Mouse (Mus musculus) stomach, embryonic 16.5 days (tissue): ENCODE data around the gene Ano9. TPM values are rescaled to one million over a fixed set of nuclear protein-coding genes. Genes with fewer than 3 reads are reported as not detected.
A peak's percentile ranks its signal among the peaks of the same experiment; 100 is the strongest.

Experiments used
- ATAC-seq: fragments of 200-750 bp; cut with Nextera tagmentation; 2 replicates; pipeline ENCODE4 v1.8.0; 2017; ENCODE audit warnings: moderate number of reproducible peaks, moderate TSS enrichment; ENCODE audit not compliant: insufficient read depth, low FRiP score
- H3K27ac ChIP-seq: fragments of 300-500 bp; sonication (generic); 2 replicates; pipeline ENCODE4 v1.5.1; 2014; ENCODE audit warnings: low read length
- H3K27me3 ChIP-seq: fragments of 300-500 bp; sonication (generic); 2 replicates; pipeline ENCODE4 v1.6.1; 2014; ENCODE audit warnings: low read length, control low read depth, mixed read lengths; ENCODE audit not compliant: control insufficient read depth, insufficient read depth
- H3K36me3 ChIP-seq: fragments of 300-500 bp; sonication (generic); 2 replicates; pipeline ENCODE4 v1.6.1; 2014; ENCODE audit warnings: low read length; ENCODE audit not compliant: control insufficient read depth, insufficient read depth
- H3K4me1 ChIP-seq: fragments of 300-500 bp; sonication (generic); 2 replicates; pipeline ENCODE4 v1.6.1; 2014; ENCODE audit warnings: low read length, control low read depth, mixed read lengths; ENCODE audit not compliant: control insufficient read depth, insufficient read depth
- H3K4me2 ChIP-seq: fragments of 300-500 bp; sonication (generic); 2 replicates; pipeline ENCODE4 v1.6.1; 2014; ENCODE audit warnings: low read depth, low read length, mixed read lengths
- H3K4me3 ChIP-seq: fragments of 300-500 bp; sonication (generic); replicated peaks from 2 replicates; pipeline ENCODE4 v1.5.1; 2014; ENCODE audit warnings: mild to moderate bottlenecking, low read length
- H3K9ac ChIP-seq: fragments of 300-500 bp; sonication (generic); 2 replicates; pipeline ENCODE4 v1.6.1; 2014; ENCODE audit warnings: low read length
- H3K9me3 ChIP-seq: fragments of 300-500 bp; sonication (generic); replicated peaks from 2 replicates; pipeline ENCODE4 v1.6.1; 2016; ENCODE audit warnings: low read length, control low read depth; ENCODE audit not compliant: control insufficient read depth
- WGBS: fragments of 180-500 bp; shearing (Covaris S2); extraction: QIAGEN DNeasy Blood & Tissue Kit; methylation state at CpG from one replicate; pipeline ENCODE4 v1.1.7; 2014; 5-methylcytosine and 5-hydroxymethylcytosine counted together
- polyA plus RNA-seq: library from polyadenylated mRNA; unstranded; fragments of >200 nt; fragmentation: Nextera tagmentation; extraction: Ambion mirVana; gene quantifications from 2 replicates; pipeline ENCODE4 v1.2.1, GENCODE M21; 2015

The Ano9 gene
- polyA plus RNA-seq, 1 experiment from 2014 or later, result 22.5 TPM

- Histone ChIP-seq H3K4me2 (peak overlapping the region; percentile 98), H3K36me3 (no peaks in the 10 kb centered on the region), H3K9ac (peak overlapping the region; percentile 78), H3K27ac (no peak overlapping the region), H3K27me3 (no peaks in the 10 kb centered on the region), H3K9me3 (no peaks in the 10 kb centered on the region), H3K4me3 (peak overlapping the region; percentile 70), H3K4me1 (peaks cover 6% of the 10 kb centered on the region)
- peak; percentile 33; the same call in 1 of the 2 replicates for ATAC-seq
- under 1% methylated on average over 37 of the region's 37 CpGs for WGBS
Measured at GRCm38 (mm10) chr7:141061269-141061692, 56.3 kb downstream of the Ano9 start.

GRCm38 (mm10) chr7:141060426-141061242, 57.0 kb downstream of the Ano9 start, which contains the start of gene B4galnt4:
TSS of gene B4galnt4 (plus strand) at chr7:141061104.
- Histone ChIP-seq H3K27me3 (no peaks in the 10 kb centered on the region), H3K4me2 (peak within 1 kb of the TSS; percentile 98), H3K4me1 (peaks cover 6% of the 10 kb centered on the region), H3K4me3 (peak within 1 kb of the TSS; percentile 70), H3K27ac (no peak within 1 kb of the TSS), H3K9ac (peak within 1 kb of the TSS; percentile 78), H3K9me3 (no peaks in the 10 kb centered on the region), H3K36me3 (no peaks in the 10 kb centered on the region)
- WGBS, result under 1% methylated on average over 72 of the region's 72 CpGs
- peak; percentile 91 for ATAC-seq

GRCm38 (mm10) chr7:141059929-141060328, 57.7 kb downstream of the Ano9 start:
- ATAC-seq, result no peak
- peaks cover 6% of the 10 kb centered on the region for H3K4me1 ChIP-seq
- WGBS, result 72% methylated on average over 2 of the region's 2 CpGs
- H3K9ac ChIP-seq, result peak overlapping the region; percentile 78
- H3K36me3 ChIP-seq, result no peaks in the 10 kb centered on the region
- peak overlapping the region; percentile 98 for H3K4me2 ChIP-seq
- peak overlapping the region; percentile 70; the same call in 1 of the 2 replicates for H3K4me3 ChIP-seq
- H3K27me3 ChIP-seq, result no peaks in the 10 kb centered on the region
- no peaks in the 10 kb centered on the region for H3K9me3 ChIP-seq
- H3K27ac ChIP-seq, result no peak overlapping the region

- H3K4me2 ChIP-seq, result no peak overlapping the region
- WGBS, result 86% methylated on average over 14 of the region's 14 CpGs
- H3K9ac ChIP-seq, result no peak overlapping the region
- no peaks in the 10 kb centered on the region for H3K9me3 ChIP-seq
- ATAC-seq, result no peak
- no peak overlapping the region for H3K27ac ChIP-seq
- H3K4me1 ChIP-seq, result peaks cover 6% of the 10 kb centered on the region
- no peaks in the 10 kb centered on the region for H3K36me3 ChIP-seq
- H3K4me3 ChIP-seq, result no peak overlapping the region
- H3K27me3 ChIP-seq, result no peaks in the 10 kb centered on the region
Measured at GRCm38 (mm10) chr7:141058601-141059341, 58.8 kb downstream of the Ano9 start.

GRCm38 (mm10) chr7:141057541-141057940, 60.1 kb downstream of the Ano9 start:
- H3K36me3 ChIP-seq, result no peaks in the 10 kb centered on the region
- H3K4me3 ChIP-seq, result no peak overlapping the region
- no peak overlapping the region for H3K27ac ChIP-seq
- H3K4me2 ChIP-seq, result no peak overlapping the region
- ATAC-seq, result no peak
- no peaks in the 10 kb centered on the region for H3K9me3 ChIP-seq
- no peak overlapping the region for H3K9ac ChIP-seq
- peaks cover 6% of the 10 kb centered on the region for H3K4me1 ChIP-seq
- H3K27me3 ChIP-seq, result no peaks in the 10 kb centered on the region
- WGBS, result 83% methylated on average over 1 of the region's 1 CpGs

GRCm38 (mm10) chr7:141056976-141057375, 60.6 kb downstream of the Ano9 start:
- Histone ChIP-seq H3K4me2 (no peak overlapping the region), H3K4me3 (no peak overlapping the region), H3K27me3 (no peaks in the 10 kb centered on the region), H3K27ac (no peak overlapping the region), H3K9ac (no peak overlapping the region), H3K4me1 (peaks cover 6% of the 10 kb centered on the region), H3K9me3 (no peaks in the 10 kb centered on the region), H3K36me3 (no peaks in the 10 kb centered on the region)
- ATAC-seq, result no peak
- 85% methylated on average over 6 of the region's 6 CpGs for WGBS

GRCm38 (mm10) chr7:141055785-141056184, 61.8 kb downstream of the Ano9 start:
- WGBS, result 81% methylated on average over 4 of the region's 4 CpGs
- no peak overlapping the region for H3K4me3 ChIP-seq
- peaks cover 6% of the 10 kb centered on the region for H3K4me1 ChIP-seq
- H3K4me2 ChIP-seq, result no peak overlapping the region
- H3K9ac ChIP-seq, result no peak overlapping the region
- H3K36me3 ChIP-seq, result no peaks in the 10 kb centered on the region
- no peak for ATAC-seq
- H3K9me3 ChIP-seq, result no peaks in the 10 kb centered on the region
- no peaks in the 10 kb centered on the region for H3K27me3 ChIP-seq
- no peak overlapping the region for H3K27ac ChIP-seq

- Histone ChIP-seq H3K36me3 (no peaks in the 10 kb centered on the region), H3K27me3 (no peaks in the 10 kb centered on the region), H3K9ac (no peak overlapping the region), H3K4me1 (peaks cover 6% of the 10 kb centered on the region), H3K9me3 (no peaks in the 10 kb centered on the region), H3K4me3 (no peak overlapping the region), H3K4me2 (no peak overlapping the region), H3K27ac (no peak overlapping the region)
- 76% methylated on average over 2 of the region's 2 CpGs for WGBS
- no peak for ATAC-seq
Measured at GRCm38 (mm10) chr7:141052421-141052820, 65.2 kb downstream of the Ano9 start.

- Histone ChIP-seq H3K36me3 (no peaks in the 10 kb centered on the region), H3K4me2 (no peak overlapping the region), H3K27ac (no peak overlapping the region), H3K4me1 (peaks cover 10% of the 10 kb centered on the region), H3K9ac (no peak overlapping the region), H3K4me3 (no peak overlapping the region), H3K27me3 (no peaks in the 10 kb centered on the region), H3K9me3 (no peaks in the 10 kb centered on the region)
- WGBS, result 81% methylated on average over 4 of the region's 4 CpGs
- no peak for ATAC-seq
Measured at GRCm38 (mm10) chr7:141052016-141052415, 65.6 kb downstream of the Ano9 start.
